Mouse (Mus musculus) bone marrow macrophage, adult 2 months (primary cell): ENCODE data around the gene P4hb.

ENCODE experiments used
- CTCF ChIP-seq: IDR thresholded peaks from 2 replicates; pipeline ENCODE4 v1.5.1; 2012; ENCODE audit warnings: low read depth, mild to moderate bottlenecking, low read length, moderate library complexity
- POLR2A ChIP-seq: IDR thresholded peaks from 2 replicates; pipeline ENCODE4 v1.6.1; 2012; ENCODE audit warnings: mild to moderate bottlenecking, low read depth, low read length, borderline replicate concordance

DNA sequence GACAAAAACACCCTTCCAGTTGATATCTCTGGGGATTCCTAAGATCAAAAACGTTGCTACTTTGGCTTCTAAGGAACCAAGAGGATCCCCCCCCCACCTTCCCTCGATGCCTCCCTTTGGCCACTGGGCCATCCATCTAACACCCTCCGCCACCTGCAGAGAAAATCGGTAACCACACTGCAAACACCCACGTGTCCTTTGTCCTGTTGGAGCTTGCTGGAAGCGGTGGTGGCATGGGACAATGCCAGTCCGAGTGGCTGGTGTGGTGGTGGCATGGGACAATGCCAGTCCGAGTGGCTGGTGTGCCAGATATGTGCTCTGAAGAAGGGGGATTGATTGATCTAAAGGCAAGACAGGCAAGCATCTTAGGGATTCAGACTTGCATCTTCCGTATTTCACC lies 41.4 kb downstream of the P4hb start:
- TF ChIP-seq POLR2A = no peak
- no peak for TF ChIP-seq CTCF
